Mouse (Mus musculus): ENCODE data around the gene Slc25a21. TPM values are rescaled to one million over a fixed set of nuclear protein-coding genes. Genes with fewer than 3 reads are reported as not detected.

Slc25a21 gene
- polyA plus RNA-seq, 1 experiment from 2014 or later = 0.23 TPM

DNA sequence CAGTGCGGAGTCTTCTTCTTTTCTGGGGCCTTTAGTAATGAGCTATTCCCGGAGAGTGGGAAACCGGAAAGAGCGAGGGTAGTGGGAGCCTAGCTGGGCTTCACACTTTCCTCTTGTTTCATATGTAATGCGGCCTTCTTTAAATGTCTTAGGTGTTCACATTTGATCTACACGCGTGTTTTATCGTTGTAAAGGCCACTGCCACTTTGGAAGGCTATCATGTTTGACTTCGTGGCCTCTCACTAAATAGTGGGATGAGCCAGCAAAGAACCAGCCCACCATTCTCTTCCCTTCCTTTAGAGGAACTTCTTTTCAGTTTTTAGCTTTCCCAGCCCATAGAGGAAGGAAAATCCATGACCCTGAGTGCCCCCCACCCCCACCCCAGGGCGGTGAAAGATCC, 507.9 kb downstream of the Slc25a21 start:
- Histone ChIP-seq H3K4me1 (replicated peaks) (peaks cover 8% of the 10 kb centered on the region), H3K27me3 (replicated peaks) (peaks cover 79% of the 10 kb centered on the region), H3K9me3 (no peaks in the 10 kb centered on the region), H3K9ac (no peak overlapping the region), H3K36me3 (no peaks in the 10 kb centered on the region), H3K4me2 (replicated peaks) (no peak overlapping the region), H3K4me3 (replicated peaks) (no peak overlapping the region), H3K27ac (no peak overlapping the region)
- no peak for ATAC-seq
- WGBS = 2% methylated on average over 10 of the region's 10 CpGs

- H3K36me3 ChIP-seq = no peaks in the 10 kb centered on the region
- no peak overlapping the region for H3K4me2 ChIP-seq (replicated peaks)
- peaks cover 8% of the 10 kb centered on the region for H3K4me1 ChIP-seq (replicated peaks)
- H3K9ac ChIP-seq = no peak overlapping the region
- no peak overlapping the region for H3K4me3 ChIP-seq (replicated peaks)
- H3K27ac ChIP-seq = no peak overlapping the region
- peaks cover 79% of the 10 kb centered on the region for H3K27me3 ChIP-seq (replicated peaks)
- ATAC-seq = no peak
- H3K9me3 ChIP-seq = no peaks in the 10 kb centered on the region
- WGBS = 3% methylated on average over 8 of the region's 8 CpGs
Observed at GRCm38 (mm10) chr12:56688920-56689319, 508.4 kb downstream of the Slc25a21 start.

DNA sequence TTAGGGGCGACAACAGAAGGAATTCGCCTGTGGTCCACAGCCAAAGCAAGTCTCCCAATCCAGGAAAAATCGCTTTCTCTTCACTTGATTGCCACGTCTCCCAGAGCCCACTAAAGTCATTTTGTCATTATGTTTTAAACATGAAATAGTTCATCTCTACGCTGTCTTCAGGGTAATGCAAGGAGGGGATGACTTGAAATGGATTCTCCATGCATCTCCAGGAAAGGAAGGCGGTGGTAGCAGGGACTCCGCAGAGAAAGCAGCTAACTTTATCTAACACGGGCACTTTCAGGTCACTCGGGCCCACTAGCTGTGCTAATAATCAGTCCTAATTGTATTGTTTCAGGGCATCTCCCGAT, 508.8 kb downstream of the Slc25a21 start:
- Histone ChIP-seq H3K9me3 (no peaks in the 10 kb centered on the region), H3K36me3 (no peaks in the 10 kb centered on the region), H3K9ac (no peak overlapping the region), H3K4me3 (replicated peaks) (no peak overlapping the region), H3K4me2 (replicated peaks) (no peak overlapping the region), H3K4me1 (replicated peaks) (peaks cover 8% of the 10 kb centered on the region), H3K27me3 (replicated peaks) (peaks cover 77% of the 10 kb centered on the region), H3K27ac (no peak overlapping the region)
- ATAC-seq = no peak
- WGBS = 2% methylated on average over 10 of the region's 10 CpGs

DNA sequence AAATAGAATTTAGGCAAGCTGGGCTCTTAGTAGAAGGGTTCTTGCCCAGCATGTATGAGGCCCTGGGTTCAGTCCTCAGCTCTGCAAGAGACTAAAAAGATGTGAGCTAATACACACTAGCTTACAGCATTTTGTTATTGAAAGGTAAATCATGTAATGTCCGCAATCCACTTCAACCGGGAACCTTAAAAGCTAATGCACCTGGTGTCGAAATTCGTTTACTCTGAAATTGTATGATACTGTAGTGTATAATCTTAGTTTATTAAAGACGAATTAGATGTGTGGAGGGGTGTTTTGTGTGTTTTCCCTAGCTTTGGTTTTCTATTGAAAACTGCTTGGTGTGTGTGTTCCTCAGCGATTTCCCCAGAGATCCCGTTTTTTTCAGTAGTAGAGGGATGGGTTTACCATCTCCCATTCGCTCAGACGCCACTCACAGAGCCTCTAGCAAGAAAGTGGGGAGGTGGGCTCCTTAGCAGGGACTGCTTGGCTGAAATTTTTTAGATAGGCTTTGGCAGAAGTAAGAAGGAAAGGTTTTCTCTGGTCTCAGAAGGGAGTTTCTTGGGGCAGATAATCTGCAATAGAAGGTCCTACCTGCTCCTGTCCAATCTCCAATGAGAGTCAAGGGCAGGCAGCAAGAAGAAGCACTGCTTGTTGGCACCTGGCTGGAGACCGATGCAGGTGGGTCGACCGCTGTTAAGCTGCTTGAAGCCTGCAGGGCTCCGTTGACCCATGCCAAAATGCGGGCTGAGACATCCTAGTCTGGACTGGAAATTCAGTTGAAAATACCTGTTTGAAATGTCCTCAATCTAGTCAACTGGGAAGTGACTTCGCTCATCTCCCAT, 509.4 kb downstream of the Slc25a21 start:
- H3K4me1 ChIP-seq (replicated peaks) = peaks cover 8% of the 10 kb centered on the region
- H3K9me3 ChIP-seq = no peaks in the 10 kb centered on the region
- H3K27me3 ChIP-seq (replicated peaks) = peaks cover 77% of the 10 kb centered on the region
- H3K4me3 ChIP-seq (replicated peaks) = no peak overlapping the region
- H3K9ac ChIP-seq = no peak overlapping the region
- no peak for ATAC-seq
- H3K4me2 ChIP-seq (replicated peaks) = no peak overlapping the region
- H3K36me3 ChIP-seq = no peaks in the 10 kb centered on the region
- WGBS = 6% methylated on average over 15 of the region's 15 CpGs
- H3K27ac ChIP-seq = no peak overlapping the region

- Histone ChIP-seq H3K27me3 (replicated peaks) (peaks cover 39% of the 10 kb centered on the region), H3K9ac (no peak overlapping the region), H3K4me3 (replicated peaks) (peak overlapping the region; percentile 12), H3K27ac (no peak overlapping the region), H3K9me3 (no peaks in the 10 kb centered on the region), H3K4me1 (replicated peaks) (peaks cover 4% of the 10 kb centered on the region; the same call in 1 of the 2 replicates), H3K36me3 (no peaks in the 10 kb centered on the region), H3K4me2 (replicated peaks) (peak overlapping the region; percentile 59)
- ATAC-seq = peak; percentile 67
- 1% methylated on average over 38 of the region's 38 CpGs for WGBS
Observed at GRCm38 (mm10) chr12:56681096-56681811, 516.0 kb downstream of the Slc25a21 start.

DNA sequence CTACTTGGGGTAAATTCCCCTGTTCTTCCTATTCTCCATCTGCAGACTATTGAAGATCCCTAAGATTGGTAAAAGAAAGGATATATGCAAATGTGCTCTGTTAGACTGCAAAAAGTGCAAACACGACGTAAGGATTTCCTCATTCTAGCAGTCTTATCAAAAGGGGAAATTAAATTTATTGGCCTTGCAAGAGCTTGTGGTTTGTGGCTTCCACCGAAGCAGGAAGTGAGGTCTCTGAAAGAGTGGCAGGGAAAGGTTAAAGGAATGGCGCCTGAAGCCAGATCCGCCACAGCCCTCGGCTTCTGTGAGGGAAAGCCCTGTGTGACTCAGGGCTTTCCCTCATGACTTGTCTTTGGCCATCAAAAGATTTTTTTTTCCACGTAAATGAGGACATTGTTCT, 519.7 kb downstream of the Slc25a21 start:
- H3K9ac ChIP-seq = no peak overlapping the region
- no peak overlapping the region for H3K4me3 ChIP-seq (replicated peaks)
- ATAC-seq = no peak
- H3K4me2 ChIP-seq (replicated peaks) = no peak overlapping the region
- peaks cover 4% of the 10 kb centered on the region; the same call in 1 of the 2 replicates for H3K4me1 ChIP-seq (replicated peaks)
- H3K9me3 ChIP-seq = no peaks in the 10 kb centered on the region
- peaks cover 21% of the 10 kb centered on the region for H3K27me3 ChIP-seq (replicated peaks)
- H3K36me3 ChIP-seq = no peaks in the 10 kb centered on the region
- 58% methylated on average over 7 of the region's 7 CpGs for WGBS
- no peak overlapping the region for H3K27ac ChIP-seq

GRCm38 (mm10) chr12:56674726-56675125, 522.5 kb downstream of the Slc25a21 start:
- 31% methylated on average over 3 of the region's 3 CpGs for WGBS
- Histone ChIP-seq H3K4me1 (replicated peaks) (no peaks in the 10 kb centered on the region), H3K9ac (no peak overlapping the region), H3K27ac (no peak overlapping the region), H3K4me3 (replicated peaks) (no peak overlapping the region), H3K4me2 (replicated peaks) (no peak overlapping the region), H3K27me3 (replicated peaks) (peaks cover 4% of the 10 kb centered on the region), H3K36me3 (no peaks in the 10 kb centered on the region), H3K9me3 (no peaks in the 10 kb centered on the region)
- ATAC-seq = no peak

GRCm38 (mm10) chr12:56670795-56671194, 526.5 kb downstream of the Slc25a21 start:
- WGBS = 91% methylated on average over 9 of the region's 9 CpGs
- H3K36me3 ChIP-seq = no peaks in the 10 kb centered on the region
- H3K4me1 ChIP-seq (replicated peaks) = no peaks in the 10 kb centered on the region
- H3K27me3 ChIP-seq (replicated peaks) = no peaks in the 10 kb centered on the region
- H3K9ac ChIP-seq = no peak overlapping the region
- H3K27ac ChIP-seq = no peak overlapping the region
- no peak for ATAC-seq
- H3K4me3 ChIP-seq (replicated peaks) = no peak overlapping the region
- H3K9me3 ChIP-seq = no peaks in the 10 kb centered on the region
- H3K4me2 ChIP-seq (replicated peaks) = no peak overlapping the region

DNA sequence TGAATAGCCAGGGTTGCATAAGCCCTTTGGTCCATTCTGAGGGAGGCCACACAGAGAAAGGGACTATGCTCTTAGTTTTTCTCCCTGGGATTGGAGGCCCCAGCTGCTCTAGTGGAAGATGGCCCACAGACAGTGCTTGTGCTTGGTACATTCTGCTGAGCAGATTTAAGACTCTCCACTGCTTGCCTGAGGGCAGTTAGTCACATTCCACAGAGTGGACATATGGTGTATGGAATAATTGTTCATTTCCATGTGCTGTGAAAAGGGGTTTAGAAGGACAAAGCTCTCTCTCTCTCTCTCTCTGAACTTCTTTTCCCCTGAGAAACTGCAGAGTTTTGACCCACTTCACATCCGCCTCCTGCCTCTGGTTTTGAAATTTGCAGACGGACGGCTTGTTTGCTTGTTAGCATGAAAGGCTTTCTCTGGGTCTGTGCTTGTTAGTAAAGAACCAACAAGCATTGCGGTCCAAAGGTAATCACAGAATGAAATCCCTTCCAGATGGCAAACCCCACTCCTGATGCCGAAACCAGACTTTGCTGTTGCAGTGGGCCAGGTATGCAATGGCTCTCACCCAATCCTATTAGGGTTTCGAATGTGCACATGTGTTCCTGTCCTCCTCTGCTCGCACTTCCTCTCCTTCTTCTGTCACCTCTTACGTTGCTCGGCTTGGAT, 527.7 kb downstream of the Slc25a21 start:
- Histone ChIP-seq H3K9ac (no peak overlapping the region), H3K4me2 (replicated peaks) (no peak overlapping the region), H3K27ac (no peak overlapping the region), H3K4me3 (replicated peaks) (no peak overlapping the region), H3K4me1 (replicated peaks) (no peaks in the 10 kb centered on the region), H3K27me3 (replicated peaks) (no peaks in the 10 kb centered on the region), H3K9me3 (no peaks in the 10 kb centered on the region), H3K36me3 (no peaks in the 10 kb centered on the region)
- no peak for ATAC-seq
- WGBS = 82% methylated on average over 9 of the region's 9 CpGs

Other genes starting within 250 kb of the Slc25a21 start
- 59.2 and 63.0 TPM in 2 replicates for gene Prps1l3, start 32.9 kb upstream of the Slc25a21 start, polyA plus RNA-seq (2015; fragmentation: Nextera tagmentation; extraction: Ambion mirVana)
- 8.8 and 10.1 TPM in 2 replicates for gene Mipol1, start 33.0 kb upstream of the Slc25a21 start, polyA plus RNA-seq (2015; fragmentation: Nextera tagmentation; extraction: Ambion mirVana)